Mouse (Mus musculus): Measurements from ENCODE around the gene Egflam. TPM values are rescaled to one million over a fixed set of nuclear protein-coding genes. Genes with fewer than 3 reads are reported as not detected.

Gene Egflam
- polyA plus RNA-seq, 1 experiment from 2014 or later: 11.4 TPM

DNA sequence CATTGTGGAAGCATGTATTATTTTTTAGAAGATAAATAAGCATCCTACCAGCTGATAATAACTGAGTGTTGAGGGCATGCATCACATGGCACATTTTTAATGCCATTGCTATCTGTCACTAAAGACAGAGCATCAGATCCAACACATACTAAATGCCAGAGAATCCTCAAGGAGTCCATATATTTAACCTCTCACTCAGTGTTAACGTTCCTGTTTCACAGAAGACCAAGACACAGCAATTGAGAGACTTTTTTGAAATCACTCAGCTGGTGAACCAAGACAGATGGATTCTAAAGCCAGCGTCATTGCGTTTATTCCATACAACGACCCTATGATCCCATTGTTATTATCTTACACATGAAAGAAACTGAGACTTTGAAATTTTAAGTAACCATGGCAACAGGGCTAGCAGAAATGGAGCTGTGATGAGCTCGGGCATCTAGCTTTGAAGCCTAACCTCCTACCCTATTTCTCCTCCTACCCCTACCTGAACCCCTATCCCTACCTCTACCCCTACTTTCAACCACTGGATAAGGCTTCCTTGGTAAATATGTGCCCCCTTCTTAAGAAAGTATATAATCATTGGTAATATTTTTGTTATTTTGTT is 57.4 kb downstream of the Egflam start:
- ATAC-seq (replicated peaks; ENCODE audit: insufficient number of reproducible peaks, insufficient read depth, low FRiP score, low read depth): no peak
- Histone ChIP-seq H3K9me3 (replicated peaks) (no peaks in the 10 kb centered on the region), H3K36me3 (no peaks in the 10 kb centered on the region), H3K4me3 (no peak overlapping the region), H3K27ac (no peak overlapping the region), H3K4me1 (replicated peaks) (no peaks in the 10 kb centered on the region), H3K27me3 (no peaks in the 10 kb centered on the region), H3K9ac (no peak overlapping the region), H3K4me2 (no peak overlapping the region)
- 60% methylated on average over 5 of the region's 5 CpGs for WGBS

DNA sequence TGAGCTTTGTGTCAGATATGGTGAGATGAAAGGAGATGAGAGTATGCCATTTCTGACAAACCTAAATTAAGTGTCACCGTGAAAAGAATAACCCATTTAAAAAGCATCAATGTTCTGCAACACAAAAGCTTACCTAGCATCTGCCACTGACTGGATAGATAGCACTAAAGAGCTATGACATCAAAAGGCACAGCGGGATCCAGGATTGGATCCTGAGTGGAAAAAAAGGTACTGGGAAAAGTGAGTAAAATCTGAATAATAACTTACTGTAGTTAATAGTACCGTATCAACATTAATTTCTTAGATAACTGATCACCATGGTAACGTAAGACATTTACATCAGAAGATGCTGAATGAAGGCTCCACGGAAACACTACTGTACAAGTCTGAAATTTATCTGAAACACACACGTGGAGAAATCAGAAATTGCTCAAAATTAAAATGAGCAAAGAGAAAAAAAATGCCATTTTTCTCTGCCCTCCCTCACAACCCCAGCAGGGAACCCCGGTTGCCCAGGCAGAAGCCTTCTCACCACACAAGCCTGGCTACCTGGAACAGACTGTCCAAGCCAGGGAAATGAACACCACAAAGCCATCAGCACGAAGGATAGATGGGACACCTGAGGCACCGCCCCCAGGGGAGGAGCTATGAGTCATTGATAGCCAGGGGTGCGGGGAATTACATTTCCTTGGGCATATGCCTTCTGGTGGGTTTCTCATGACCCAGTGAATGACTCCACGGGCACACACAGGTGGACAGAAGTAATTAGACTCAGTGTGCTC is 63.5 kb downstream of the Egflam start:
- 82% methylated on average over 11 of the region's 11 CpGs for WGBS
- Histone ChIP-seq H3K27me3 (no peaks in the 10 kb centered on the region), H3K4me2 (no peak overlapping the region)

DNA sequence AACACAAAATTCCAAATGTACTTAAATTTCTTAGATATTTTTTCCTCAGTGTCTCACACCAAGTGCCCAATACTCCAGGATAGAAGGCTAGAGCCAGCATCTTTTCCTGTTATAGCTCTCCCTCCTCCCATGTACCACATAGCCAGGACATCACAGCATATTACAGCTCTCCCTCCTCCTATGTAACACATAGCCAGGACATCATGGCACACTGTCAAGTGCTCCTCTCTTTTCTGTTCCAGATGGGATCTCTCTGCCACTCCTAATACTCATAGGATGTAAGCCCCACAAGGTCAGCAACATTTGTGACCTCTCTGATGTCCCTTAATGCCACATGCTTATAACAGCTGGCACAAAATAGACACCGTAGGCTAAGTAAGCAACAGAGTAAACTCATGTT is 65.3 kb downstream of the Egflam start:
- H3K27ac ChIP-seq: no peak overlapping the region
- WGBS: 91% methylated on average over 1 of the region's 1 CpGs
- no peak overlapping the region for H3K4me3 ChIP-seq
- no peak overlapping the region for H3K4me2 ChIP-seq
- no peaks in the 10 kb centered on the region for H3K36me3 ChIP-seq
- H3K27me3 ChIP-seq: no peaks in the 10 kb centered on the region
- ATAC-seq (replicated peaks; ENCODE audit: insufficient number of reproducible peaks, insufficient read depth, low FRiP score, low read depth): no peak
- H3K4me1 ChIP-seq (replicated peaks): no peaks in the 10 kb centered on the region
- H3K9me3 ChIP-seq (replicated peaks): no peaks in the 10 kb centered on the region
- H3K9ac ChIP-seq: no peak overlapping the region

More for the DNA sequence above, 63.5 kb downstream of the Egflam start:
- Histone ChIP-seq H3K9ac (no peak overlapping the region), H3K4me3 (no peak overlapping the region), H3K9me3 (replicated peaks) (no peaks in the 10 kb centered on the region), H3K4me1 (replicated peaks) (no peaks in the 10 kb centered on the region), H3K36me3 (no peaks in the 10 kb centered on the region), H3K27ac (no peak overlapping the region)
- no peak for ATAC-seq (replicated peaks; ENCODE audit: insufficient number of reproducible peaks, insufficient read depth, low FRiP score, low read depth)

DNA sequence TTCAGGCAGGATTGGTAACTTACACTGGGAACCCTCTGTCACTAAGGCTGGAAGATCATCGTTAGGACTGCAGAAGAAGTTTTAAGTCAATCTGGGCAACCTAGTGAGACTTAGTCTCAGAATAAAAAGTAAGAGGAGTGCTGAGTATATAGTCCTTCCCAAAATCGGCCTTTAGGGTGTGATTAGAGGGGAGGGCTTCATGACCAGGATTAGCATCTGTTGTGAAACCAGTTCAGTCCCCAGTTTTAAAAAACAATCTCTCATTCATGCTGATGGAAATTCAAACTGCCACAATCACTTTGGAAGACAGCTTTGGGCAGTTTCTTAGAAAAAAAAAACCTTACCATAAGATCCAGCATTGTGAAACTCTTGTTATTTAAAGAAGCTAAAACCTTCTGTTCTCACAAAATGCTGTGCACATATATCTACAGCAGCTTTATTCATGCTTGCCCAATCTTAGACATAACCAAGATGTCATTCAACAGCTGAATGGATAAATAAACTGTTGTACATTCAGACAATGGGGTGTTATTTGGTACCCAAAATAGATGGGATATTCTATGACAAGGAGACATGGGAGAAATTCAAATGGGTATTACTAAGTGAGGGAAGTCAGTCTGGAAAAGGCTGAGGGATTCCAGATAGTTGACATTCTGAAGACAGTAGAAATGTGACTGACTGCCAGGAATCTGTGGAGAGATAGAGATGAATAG is 75.4 kb downstream of the Egflam start:
- Histone ChIP-seq H3K4me1 (replicated peaks) (no peaks in the 10 kb centered on the region), H3K9me3 (replicated peaks) (no peaks in the 10 kb centered on the region), H3K4me2 (no peak overlapping the region), H3K36me3 (no peaks in the 10 kb centered on the region), H3K9ac (no peak overlapping the region), H3K4me3 (no peak overlapping the region), H3K27ac (no peak overlapping the region), H3K27me3 (no peaks in the 10 kb centered on the region)
- 74% methylated on average over 2 of the region's 2 CpGs for WGBS
- no peak for ATAC-seq (replicated peaks; ENCODE audit: insufficient number of reproducible peaks, insufficient read depth, low FRiP score, low read depth)

DNA sequence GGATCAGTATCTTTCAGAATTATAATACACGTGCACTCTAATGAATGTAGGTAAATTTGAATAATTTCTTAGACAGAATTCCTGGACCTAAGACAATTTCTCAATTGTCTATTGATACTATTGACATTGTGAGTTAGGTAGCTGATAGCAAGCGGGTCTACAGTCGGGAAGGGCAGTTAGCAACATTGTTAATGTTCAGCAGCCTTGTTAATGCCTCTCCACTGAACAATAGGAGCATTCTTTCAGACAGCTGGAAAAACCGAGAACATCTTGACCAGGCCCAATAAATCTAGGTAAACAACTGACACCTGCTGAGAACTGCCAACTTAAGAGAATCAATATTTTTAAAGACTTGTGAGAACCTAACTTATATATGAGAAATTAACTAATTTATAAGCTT is 77.3 kb downstream of the Egflam start:
- no peaks in the 10 kb centered on the region for H3K27me3 ChIP-seq
- WGBS: 69% methylated on average over 4 of the region's 4 CpGs
- H3K36me3 ChIP-seq: no peaks in the 10 kb centered on the region
- no peak for ATAC-seq (replicated peaks; ENCODE audit: insufficient number of reproducible peaks, insufficient read depth, low FRiP score, low read depth)
- H3K4me3 ChIP-seq: no peak overlapping the region
- no peaks in the 10 kb centered on the region for H3K9me3 ChIP-seq (replicated peaks)
- H3K4me2 ChIP-seq: no peak overlapping the region
- H3K27ac ChIP-seq: no peak overlapping the region
- H3K4me1 ChIP-seq (replicated peaks): no peaks in the 10 kb centered on the region
- no peak overlapping the region for H3K9ac ChIP-seq

DNA sequence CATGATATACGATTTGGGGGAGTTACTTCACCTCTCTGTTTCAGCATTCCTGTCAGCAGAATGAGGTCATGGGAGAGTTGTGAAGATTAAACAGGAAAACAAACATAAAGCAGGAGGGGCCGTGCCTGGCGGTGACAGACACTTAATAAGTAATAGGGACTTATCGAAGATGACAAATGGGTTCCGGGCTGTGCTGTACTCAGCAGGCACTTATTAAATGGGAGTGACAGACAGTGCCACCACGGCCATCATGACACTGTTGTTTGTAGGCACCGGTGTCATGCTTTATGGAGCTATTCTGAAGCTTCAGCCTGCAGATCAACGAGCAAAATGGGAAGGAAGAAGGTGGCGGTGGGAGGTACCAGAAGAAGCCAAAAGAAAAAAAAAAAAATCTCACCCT is 82.7 kb downstream of the Egflam start:
- WGBS: 62% methylated on average over 9 of the region's 9 CpGs
- ATAC-seq (replicated peaks; ENCODE audit: insufficient number of reproducible peaks, insufficient read depth, low FRiP score, low read depth): no peak
- H3K4me2 ChIP-seq: no peak overlapping the region

DNA sequence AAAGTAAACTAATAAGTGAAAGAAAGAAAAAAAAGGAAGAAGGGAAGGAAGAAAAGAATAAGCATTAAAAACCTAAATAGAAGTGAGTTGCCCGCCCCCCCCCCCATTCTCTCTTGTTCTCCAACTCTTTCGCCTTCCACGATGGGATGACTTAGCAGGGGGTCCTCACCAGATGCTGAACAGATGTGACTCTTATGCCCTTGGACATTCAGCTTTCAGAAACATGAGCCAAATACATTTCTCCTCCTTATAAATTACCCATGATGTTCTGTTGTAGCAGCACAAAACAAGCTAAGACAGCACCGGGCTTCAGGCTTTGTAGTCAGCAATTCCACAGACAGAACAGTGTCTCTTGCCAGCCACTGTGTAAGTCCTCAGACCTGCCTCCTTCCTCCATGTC is 89.5 kb downstream of the Egflam start:
- Histone ChIP-seq H3K9ac (no peak overlapping the region), H3K27me3 (no peaks in the 10 kb centered on the region), H3K9me3 (replicated peaks) (no peaks in the 10 kb centered on the region), H3K4me1 (replicated peaks) (no peaks in the 10 kb centered on the region), H3K4me3 (no peak overlapping the region), H3K36me3 (no peaks in the 10 kb centered on the region), H3K4me2 (no peak overlapping the region), H3K27ac (no peak overlapping the region)
- ATAC-seq (replicated peaks; ENCODE audit: insufficient number of reproducible peaks, insufficient read depth, low FRiP score, low read depth): no peak
- 74% methylated on average over 4 of the region's 4 CpGs for WGBS

More for the DNA sequence above, 82.7 kb downstream of the Egflam start:
- H3K27ac ChIP-seq: no peak overlapping the region
- H3K4me1 ChIP-seq (replicated peaks): no peaks in the 10 kb centered on the region
- H3K36me3 ChIP-seq: no peaks in the 10 kb centered on the region
- no peaks in the 10 kb centered on the region for H3K9me3 ChIP-seq (replicated peaks)
- no peaks in the 10 kb centered on the region for H3K27me3 ChIP-seq
- no peak overlapping the region for H3K4me3 ChIP-seq
- H3K9ac ChIP-seq: no peak overlapping the region

DNA sequence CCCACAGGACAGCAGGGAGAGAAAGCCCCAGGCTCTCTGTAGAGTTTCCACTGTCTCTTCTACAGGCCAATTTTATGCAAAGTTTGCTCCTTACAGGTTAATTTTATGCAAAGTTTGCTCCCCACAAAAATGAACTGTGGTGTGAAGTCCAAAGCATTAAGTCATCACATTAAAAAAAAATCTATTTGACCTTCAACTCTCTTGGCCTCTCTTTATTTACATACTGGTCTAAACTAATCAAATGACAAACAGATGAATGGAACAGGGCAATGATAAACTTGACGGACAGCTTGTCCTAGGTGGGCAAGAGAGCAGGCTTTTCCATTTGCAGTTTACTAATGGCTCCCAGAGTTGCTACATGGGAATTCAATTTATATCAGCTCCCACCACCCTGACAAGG is 98.3 kb downstream of the Egflam start:
- Histone ChIP-seq H3K4me3 (no peak overlapping the region), H3K9ac (no peak overlapping the region), H3K36me3 (no peaks in the 10 kb centered on the region), H3K27ac (no peak overlapping the region), H3K4me1 (replicated peaks) (no peaks in the 10 kb centered on the region), H3K9me3 (replicated peaks) (no peaks in the 10 kb centered on the region), H3K4me2 (no peak overlapping the region), H3K27me3 (no peaks in the 10 kb centered on the region)
- 69% methylated on average over 1 of the region's 1 CpGs for WGBS
- no peak for ATAC-seq (replicated peaks; ENCODE audit: insufficient number of reproducible peaks, insufficient read depth, low FRiP score, low read depth)

DNA sequence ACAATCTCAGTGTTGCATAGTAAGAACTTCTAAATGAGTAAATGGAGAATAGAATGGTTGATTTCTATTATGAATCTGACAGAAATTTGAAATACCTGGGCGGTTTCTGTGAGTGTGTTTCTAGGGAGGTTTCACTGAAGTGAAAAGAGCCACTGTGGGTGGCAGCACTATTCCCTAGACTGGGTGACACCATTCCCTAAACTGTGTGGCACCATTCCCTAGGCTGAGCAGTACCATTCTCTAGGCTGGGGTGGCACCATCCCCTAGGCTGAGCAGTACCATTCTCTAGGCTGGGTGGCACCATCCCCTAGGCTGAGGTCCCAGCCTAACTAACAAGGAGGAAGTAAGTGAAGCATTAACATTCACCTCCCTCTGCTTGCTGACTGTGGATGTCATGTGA is 103.0 kb downstream of the Egflam start:
- no peaks in the 10 kb centered on the region for H3K36me3 ChIP-seq
- 83% methylated on average over 1 of the region's 1 CpGs for WGBS
- no peak for ATAC-seq (replicated peaks; ENCODE audit: insufficient number of reproducible peaks, insufficient read depth, low FRiP score, low read depth)
- H3K27ac ChIP-seq: no peak overlapping the region
- H3K4me1 ChIP-seq (replicated peaks): no peaks in the 10 kb centered on the region
- no peak overlapping the region for H3K4me3 ChIP-seq
- no peak overlapping the region for H3K9ac ChIP-seq
- H3K27me3 ChIP-seq: no peaks in the 10 kb centered on the region
- H3K4me2 ChIP-seq: no peak overlapping the region
- H3K9me3 ChIP-seq (replicated peaks): no peaks in the 10 kb centered on the region

DNA sequence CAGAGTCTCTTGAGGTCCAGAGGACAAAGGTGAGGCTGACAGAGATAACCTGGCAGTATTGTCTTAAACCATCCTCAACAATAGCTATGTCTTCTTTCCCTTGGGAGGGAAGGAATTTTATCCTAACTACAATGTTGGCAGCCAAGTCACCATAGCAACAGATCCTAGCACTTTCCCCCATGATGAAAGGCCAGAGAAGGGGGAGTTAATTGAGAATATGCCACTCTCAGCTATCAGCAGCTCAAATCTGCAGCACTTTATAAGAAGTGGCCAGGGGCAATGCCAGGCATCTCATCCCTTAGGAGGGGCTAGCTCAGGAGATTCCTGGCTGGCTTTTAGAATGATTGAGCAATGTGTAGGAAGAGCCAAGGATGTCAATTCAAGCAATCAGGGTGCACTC is 105.3 kb downstream of the Egflam start:
- Histone ChIP-seq H3K27me3 (no peaks in the 10 kb centered on the region), H3K9me3 (replicated peaks) (no peaks in the 10 kb centered on the region), H3K4me3 (no peak overlapping the region), H3K36me3 (no peaks in the 10 kb centered on the region), H3K27ac (no peak overlapping the region), H3K9ac (no peak overlapping the region), H3K4me2 (no peak overlapping the region), H3K4me1 (replicated peaks) (0 out of 2 replicates have a peak, but pooled peaks cover 5% of the 10 kb centered on the region)
- no peak for ATAC-seq (replicated peaks; ENCODE audit: insufficient number of reproducible peaks, insufficient read depth, low FRiP score, low read depth)

DNA sequence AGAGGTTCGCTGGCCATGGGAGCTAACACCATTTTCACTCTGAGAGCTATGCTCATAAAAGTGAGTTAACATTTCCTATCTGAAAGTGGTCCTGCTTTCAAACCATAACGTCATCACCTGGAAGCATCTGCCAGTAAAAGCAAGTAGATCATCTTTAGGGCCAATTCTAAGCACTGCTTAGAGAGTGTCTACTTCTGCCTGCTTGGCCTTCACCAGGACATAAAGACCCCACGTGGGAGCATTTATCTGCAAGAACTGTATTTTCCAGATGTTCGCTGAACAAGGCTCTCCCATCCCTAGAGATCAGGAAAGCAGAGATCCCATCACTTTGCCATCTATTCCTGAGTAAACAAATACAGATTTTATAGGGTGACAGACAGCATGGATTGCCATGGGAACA is 108.2 kb downstream of the Egflam start:
- H3K4me3 ChIP-seq: no peak overlapping the region
- H3K4me1 ChIP-seq (replicated peaks): 0 out of 2 replicates have a peak, but pooled peaks cover 5% of the 10 kb centered on the region
- H3K9me3 ChIP-seq (replicated peaks): no peaks in the 10 kb centered on the region
- no peaks in the 10 kb centered on the region for H3K27me3 ChIP-seq
- H3K4me2 ChIP-seq: no peak overlapping the region
- H3K27ac ChIP-seq: no peak overlapping the region
- no peak for ATAC-seq (replicated peaks; ENCODE audit: insufficient number of reproducible peaks, insufficient read depth, low FRiP score, low read depth)
- H3K36me3 ChIP-seq: no peaks in the 10 kb centered on the region
- WGBS: 63% methylated on average over 4 of the region's 4 CpGs
- no peak overlapping the region for H3K9ac ChIP-seq
